Mouse (Mus musculus) natural killer cell, adult 2 months (primary cell): ENCODE measurements around the gene Ptms.
"Not testable (repeated sequence)": the region's sequence is repeated elsewhere in the genome, so short reads cannot be mapped to it uniquely, and the experiment has no call there.

Experiments used
- DNase-seq, 2 experiments: peaks; one replicate each; pipeline ENCODE4 v3.0.0; 2022; ENCODE audit warnings: low spot score in 2 of 2

Ptms gene

GRCm38 (mm10) chr6:124904991-124905860 lies 14.7 kb downstream of the Ptms start:
- no peak for DNase-seq

GRCm38 (mm10) chr6:124904161-124904981 lies 15.5 kb downstream of the Ptms start:
- no peak for DNase-seq

- DNase-seq = peak; percentile 93 to 95
Observed at GRCm38 (mm10) chr6:124903580-124904151, 16.2 kb downstream of the Ptms start.

- no peak for DNase-seq
Observed at GRCm38 (mm10) chr6:124901851-124902250, 18.1 kb downstream of the Ptms start.

- peak; percentile 46 to 53 for DNase-seq
Observed at GRCm38 (mm10) chr6:124900801-124901480, 19.0 kb downstream of the Ptms start.

GRCm38 (mm10) chr6:124900056-124900800 lies 19.7 kb downstream of the Ptms start:
- DNase-seq = no peak

GRCm38 (mm10) chr6:124898359-124898758 lies 21.5 kb downstream of the Ptms start:
- peak in 1 of 2 experiments; percentile 56 for DNase-seq

GRCm38 (mm10) chr6:124894113-124894512 lies 25.8 kb downstream of the Ptms start:
- DNase-seq = not testable (repeated sequence)

GRCm38 (mm10) chr6:124890997-124891396 lies 28.9 kb downstream of the Ptms start:
- DNase-seq = no peak

GRCm38 (mm10) chr6:124888555-124889125 lies 31.3 kb downstream of the Ptms start:
- DNase-seq = no peak

- no peak for DNase-seq
Observed at GRCm38 (mm10) chr6:124887986-124888385, 31.9 kb downstream of the Ptms start, which contains the start of gene Cd4. Gene Cd4, minus strand, starts transcription at chr6:124888221.

GRCm38 (mm10) chr6:124885956-124886381 lies 33.9 kb downstream of the Ptms start:
- no peak for DNase-seq

- DNase-seq = peak in 1 of 2 experiments; percentile 12
Observed at GRCm38 (mm10) chr6:124884714-124885500, 35.0 kb downstream of the Ptms start.

- no peak for DNase-seq
Observed at GRCm38 (mm10) chr6:124883351-124883750, 36.6 kb downstream of the Ptms start.

GRCm38 (mm10) chr6:124881821-124882220 lies 38.1 kb downstream of the Ptms start:
- DNase-seq = no peak

GRCm38 (mm10) chr6:124879390-124879789 lies 40.5 kb downstream of the Ptms start:
- DNase-seq = no peak

- no peak for DNase-seq
Observed at GRCm38 (mm10) chr6:124874348-124874747, 45.6 kb downstream of the Ptms start.

- no peak for DNase-seq
Observed at GRCm38 (mm10) chr6:124866560-124866959, 53.3 kb downstream of the Ptms start.

- no peak for DNase-seq
Observed at GRCm38 (mm10) chr6:124865766-124866362, 54.0 kb downstream of the Ptms start.
